In the genomic region with DNA sequence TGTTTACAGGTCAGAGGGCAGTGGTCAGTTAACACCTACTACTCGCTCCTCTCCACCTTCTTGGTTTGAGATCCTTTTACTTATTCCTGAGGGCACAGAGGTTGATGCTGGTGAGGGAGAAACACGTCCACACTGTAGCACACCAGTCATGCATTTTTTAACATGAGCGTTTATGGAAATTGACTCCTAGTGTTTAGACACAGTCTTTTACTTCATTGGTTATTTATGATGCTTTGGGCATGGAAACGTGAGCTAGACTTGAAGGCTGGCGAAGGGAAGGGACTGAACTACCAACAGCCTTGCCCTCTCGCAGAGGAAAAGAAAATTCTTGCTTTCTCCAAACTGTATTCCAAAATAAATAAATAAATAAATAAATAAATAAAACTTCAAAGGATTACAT, we compare ENCODE assay signal across 17 mouse cellular contexts.
DNase-seq lines count a peak whose midpoint lies in the region; ATAC-seq and TF ChIP-seq lines count a peak whose summit lies in the region.
"Had no signal": no experiment of that assay in that cellular context is flagged by ENCODE, and none has a peak within 500 bp of the region (broad histone marks: within the 10 kb centered on the region; RNA-seq: fewer than 3 reads in every experiment).

No protein-coding gene starts in this region.

- 80% methylated on average over 6 of the region's 6 CpGs for WGBS in heart, embryonic 15.5 days
- WGBS in kidney, postnatal 0 days, result 39% methylated on average over 6 of the region's 6 CpGs
- 44% methylated on average over 6 of the region's 6 CpGs for WGBS in neural tube, embryonic 13.5 days

- H3K4me1 ChIP-seq in heart, embryonic 15.5 days (replicated peaks), result peaks cover 7% of the 10 kb centered on the region; the same call in 1 of the 2 replicates
- no peaks in the 10 kb centered on the region for H3K4me1 ChIP-seq in kidney, postnatal 0 days (replicated peaks; ENCODE audit: insufficient read depth, low read length)
- 0 out of 2 replicates have a peak, but pooled peaks cover 5% of the 10 kb centered on the region for H3K4me1 ChIP-seq in neural tube, embryonic 13.5 days (replicated peaks)

- H3K4me2 ChIP-seq in heart, embryonic 15.5 days, result peak overlapping the region; percentile 71; the same call in 1 of the 2 replicates
- peak overlapping the region; percentile 53 for H3K4me2 ChIP-seq in kidney, postnatal 0 days (ENCODE audit: low read length)
- H3K4me2 ChIP-seq in neural tube, embryonic 13.5 days, result peak overlapping the region; percentile 49

- no peak overlapping the region for H3K27ac ChIP-seq in heart, embryonic 15.5 days
- H3K27ac ChIP-seq in kidney, postnatal 0 days, result no peak overlapping the region
- no peak overlapping the region for H3K27ac ChIP-seq in neural tube, embryonic 13.5 days (replicated peaks)
- H3K27ac ChIP-seq: forebrain, embryonic 10.5 days; hindbrain, embryonic 15.5 days; limb, embryonic 15.5 days had no signal

- no peak overlapping the region for H3K4me3 ChIP-seq in heart, embryonic 15.5 days
- no peak overlapping the region for H3K4me3 ChIP-seq in kidney, postnatal 0 days (replicated peaks; ENCODE audit: low read depth, low read length)
- H3K4me3 ChIP-seq in neural tube, embryonic 13.5 days, result no peak overlapping the region
- H3K4me3 ChIP-seq: myocyte had no signal

- intact Hi-C loops in heart, postnatal 25 days (cut with DNase I), result loop anchor here (1.0 to 10.0 kb wide), 2 partner anchors 61 to 645 kb away; no protein-coding TSS in a partner anchor

- no peak overlapping the region for H3K9ac ChIP-seq in heart, embryonic 15.5 days
- no peak overlapping the region for H3K9ac ChIP-seq in kidney, postnatal 0 days (ENCODE audit: low read depth, low read length)
- no peak overlapping the region for H3K9ac ChIP-seq in neural tube, embryonic 13.5 days
- H3K9ac ChIP-seq: hindbrain, embryonic 15.5 days had no signal

- H3K9me3 ChIP-seq in heart, embryonic 15.5 days (replicated peaks), result no peaks in the 10 kb centered on the region
- H3K9me3 ChIP-seq in kidney, postnatal 0 days (replicated peaks; ENCODE audit: low read length), result no peaks in the 10 kb centered on the region
- no peaks in the 10 kb centered on the region for H3K9me3 ChIP-seq in neural tube, embryonic 13.5 days
- H3K9me3 ChIP-seq: forebrain, embryonic 10.5 days; hindbrain, embryonic 15.5 days; limb, embryonic 15.5 days had no signal

- ATAC-seq in heart, embryonic 15.5 days (replicated peaks; ENCODE audit: insufficient number of reproducible peaks, insufficient read depth, low FRiP score, low read depth), result no peak
- no peak for ATAC-seq in kidney, postnatal 0 days (replicated peaks; ENCODE audit: low FRiP score, low read depth)
- peak; percentile 27; the same call in 1 of the 2 replicates for ATAC-seq in neural tube, embryonic 13.5 days (ENCODE audit: low read depth)

- no peak for DNase-seq in heart, postnatal 25 days (ENCODE audit: low spot score)
- no peak for DNase-seq in kidney, postnatal 0 days (ENCODE audit: low spot score)
- no peak for DNase-seq in kidney, postnatal 36 days
- DNase-seq in retina, postnatal 1 day, result peak; percentile 21
- no peak for DNase-seq in retina, embryonic 14.5 days (ENCODE audit: low spot score)
- DNase-seq in right cerebral cortex, postnatal 4 days, result no peak
- DNase-seq: adrenal gland, postnatal 10 days; cerebellum, adult 9-11 months; gastrocnemius, postnatal 36 days; lung, postnatal 36 days; thymus, postnatal 14 days had no signal

- H3K27me3 ChIP-seq in heart, embryonic 15.5 days, result no peaks in the 10 kb centered on the region
- H3K27me3 ChIP-seq in kidney, postnatal 0 days (ENCODE audit: insufficient read depth, low read length), result no peaks in the 10 kb centered on the region
- H3K27me3 ChIP-seq in neural tube, embryonic 13.5 days, result no peaks in the 10 kb centered on the region
- H3K27me3 ChIP-seq: hindbrain, embryonic 15.5 days; limb, embryonic 15.5 days had no signal

- no peaks in the 10 kb centered on the region for H3K36me3 ChIP-seq in heart, embryonic 15.5 days
- H3K36me3 ChIP-seq in kidney, postnatal 0 days (ENCODE audit: insufficient read depth, low read length), result no peaks in the 10 kb centered on the region
- H3K36me3 ChIP-seq in neural tube, embryonic 13.5 days, result no peaks in the 10 kb centered on the region
- H3K36me3 ChIP-seq: forebrain, embryonic 10.5 days; hindbrain, embryonic 15.5 days; limb, embryonic 15.5 days had no signal

- no peak for TF ChIP-seq CTCF in kidney, postnatal 0 days (IDR thresholded peaks at IDR 0.05; ENCODE audit: low read depth)
